Mouse (Mus musculus) urinary bladder, postnatal 25 days (tissue): Measurements from ENCODE around the gene Gtf2a1.
A peak's percentile ranks its signal among the peaks of the same experiment; 100 is the strongest.
"Not testable (repeated sequence)": the region's sequence is repeated elsewhere in the genome, so short reads cannot be mapped to it uniquely, and the experiment has no call there.

Experiments
- DNase-seq: peaks from one replicate; pipeline ENCODE4 v3.0.0; 2022; ENCODE audit warnings: low spot score

Gtf2a1 gene

DNA sequence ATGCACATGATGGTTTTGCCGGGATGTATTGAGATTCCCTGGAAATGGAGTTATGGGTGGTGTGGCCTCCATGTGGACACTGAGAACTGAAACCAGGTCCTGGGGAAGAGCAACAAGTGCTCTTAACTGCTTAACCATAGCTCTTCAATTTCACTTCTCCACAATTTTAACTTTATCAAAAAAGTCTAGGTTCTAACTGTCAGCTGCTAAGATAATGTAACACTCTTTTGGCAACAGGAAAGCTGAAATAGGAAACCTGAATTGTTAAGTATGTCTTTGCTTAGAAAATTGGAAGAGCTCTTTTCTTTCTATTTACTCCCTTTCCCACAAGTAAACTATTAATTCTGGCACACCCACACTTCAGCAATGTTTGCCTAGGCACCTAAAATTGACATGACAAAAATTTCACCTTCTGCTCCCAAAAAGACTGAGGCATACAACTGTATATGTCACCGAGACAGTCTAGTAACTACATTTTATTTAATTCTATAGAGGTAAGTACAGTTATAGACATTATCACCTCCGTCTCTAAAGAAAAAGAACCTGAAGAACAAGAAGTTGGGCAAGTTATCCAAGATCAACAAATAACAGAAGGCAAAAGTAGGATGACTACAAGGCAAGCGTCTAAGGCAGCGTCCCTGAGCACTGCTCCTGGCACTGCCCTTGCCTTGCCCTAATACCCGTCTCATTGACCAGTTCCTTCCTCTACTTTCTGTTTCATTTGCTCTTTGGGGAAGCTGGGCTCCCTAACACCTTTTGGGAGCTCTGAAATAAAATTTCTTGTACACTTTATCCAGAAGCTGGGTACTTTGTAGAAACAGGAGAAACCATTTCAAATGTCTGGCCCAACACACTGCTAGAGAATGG is 8.8 kb downstream of the Gtf2a1 start:
- no peak for DNase-seq

DNA sequence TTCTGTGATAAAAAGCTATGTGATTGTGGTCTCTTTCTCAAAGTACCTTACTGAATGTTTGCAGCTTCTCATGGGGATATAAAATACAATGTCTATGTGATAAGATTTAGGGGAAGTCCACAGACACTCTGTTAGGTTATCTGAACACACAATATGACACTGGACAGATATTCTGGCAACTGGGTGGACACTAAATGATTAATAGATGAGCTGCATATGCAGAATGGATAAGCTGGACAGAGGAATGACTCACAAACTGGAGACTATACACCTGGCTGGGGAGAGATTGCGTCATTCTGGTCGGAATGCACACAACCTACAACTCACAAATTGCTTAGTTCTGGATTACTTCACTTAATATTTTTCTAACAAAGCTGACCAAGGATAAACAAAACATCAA is 10.6 kb downstream of the Gtf2a1 start:
- DNase-seq, result no peak

DNA sequence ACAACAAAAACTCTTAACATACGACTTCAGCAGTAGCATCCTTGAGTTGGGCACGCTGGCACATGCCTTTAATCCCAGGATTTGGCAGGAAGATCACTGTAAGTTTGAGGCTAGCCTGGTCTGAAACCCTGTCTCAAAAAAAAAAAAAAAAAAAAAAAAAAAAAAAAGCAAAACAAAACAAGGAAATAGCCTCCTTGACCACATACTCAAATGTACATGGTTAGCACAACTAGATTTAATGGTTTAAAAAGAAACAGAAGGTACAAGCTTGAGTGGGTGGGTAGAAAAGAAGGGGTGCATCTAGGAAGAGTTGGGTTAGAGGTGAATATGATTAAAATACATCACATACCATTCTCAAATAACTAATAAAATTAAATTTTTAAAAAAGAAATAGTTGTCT is 18.6 kb downstream of the Gtf2a1 start:
- DNase-seq, result no peak

DNA sequence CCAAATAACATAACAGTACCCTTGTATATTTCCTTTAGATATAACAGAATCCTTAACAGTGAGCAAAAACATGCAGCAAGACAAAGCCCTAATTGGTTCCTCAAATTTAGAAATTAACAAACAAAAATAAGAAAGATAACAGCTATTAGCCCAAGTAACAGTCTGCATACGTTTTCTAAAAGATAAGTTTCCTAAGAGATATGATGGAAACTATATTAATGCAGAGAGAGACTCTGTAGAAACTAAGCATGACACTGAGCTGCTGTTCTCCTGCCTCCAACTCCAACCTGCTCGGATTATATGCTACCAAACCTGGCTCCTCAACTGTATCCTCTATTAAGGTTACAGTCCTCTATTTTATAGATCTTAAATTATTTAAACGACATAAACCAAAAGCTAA is 21.0 kb downstream of the Gtf2a1 start:
- DNase-seq, result no peak

DNA sequence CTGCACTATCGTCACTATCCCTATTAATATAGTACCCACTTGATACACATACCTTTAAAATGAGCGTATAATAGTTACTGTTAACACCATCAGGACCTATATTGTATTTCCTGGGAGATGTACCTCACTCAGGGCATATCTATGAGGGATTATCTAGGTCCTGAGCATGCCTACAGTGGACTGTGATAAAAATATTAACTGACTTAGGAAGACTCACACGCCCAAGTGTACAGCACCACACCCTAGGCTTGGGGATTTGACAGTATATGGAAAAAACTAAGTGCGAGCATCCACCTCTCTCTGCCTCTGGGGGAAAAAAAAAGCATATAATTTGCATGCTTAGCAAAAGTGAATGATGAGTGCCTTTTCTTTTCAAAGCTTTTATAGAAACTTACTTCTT is 23.1 kb downstream of the Gtf2a1 start:
- no peak for DNase-seq

DNA sequence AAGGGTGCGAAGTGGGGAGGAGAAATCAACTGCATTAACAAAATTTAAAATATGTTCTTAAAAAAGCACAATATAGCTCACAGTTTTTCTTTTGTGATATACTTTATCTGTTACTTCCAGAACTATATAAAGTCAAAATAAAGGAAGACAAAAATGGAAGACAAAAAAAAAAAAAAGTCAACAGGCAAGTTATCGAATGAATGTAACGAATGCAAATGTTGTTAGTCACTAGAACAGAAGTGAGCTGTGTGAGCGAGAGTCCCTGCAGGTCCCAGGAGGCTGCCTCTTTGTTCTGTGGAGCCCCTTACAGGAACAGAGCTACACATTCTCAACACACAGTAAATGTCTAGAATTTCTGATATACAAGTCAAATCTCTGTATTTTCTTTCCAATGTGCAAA is 32.1 kb downstream of the Gtf2a1 start:
- DNase-seq, result not testable (repeated sequence)

DNA sequence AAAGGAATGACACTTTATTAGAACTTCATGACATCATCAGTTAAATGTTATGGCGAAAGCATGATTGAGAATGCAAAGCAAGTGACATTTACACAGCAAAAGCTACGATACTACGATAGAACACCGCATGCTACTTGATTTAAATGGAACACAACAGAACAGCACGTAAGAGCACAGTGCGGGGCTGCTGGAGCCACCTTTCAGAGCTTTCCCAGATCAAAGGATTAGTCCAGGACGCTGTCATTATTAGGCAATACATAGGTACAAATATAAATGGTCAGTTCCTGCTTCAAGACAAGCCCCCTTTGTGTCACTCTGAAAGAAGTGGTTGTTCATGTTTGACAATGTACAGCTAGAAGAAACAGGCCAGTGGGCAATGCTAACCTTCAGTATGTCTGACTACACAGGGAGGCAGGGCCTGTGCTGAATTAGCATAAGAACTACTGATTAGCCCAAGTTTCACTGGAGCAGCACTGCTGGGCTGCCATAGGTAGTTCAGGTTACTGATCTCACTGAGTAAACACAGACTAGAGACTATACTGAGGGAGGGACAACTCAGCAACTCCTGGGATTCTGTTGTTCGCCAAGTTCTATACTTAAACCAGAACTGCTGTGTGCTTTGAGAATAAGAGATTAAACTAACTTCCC is 32.8 kb downstream of the Gtf2a1 start:
- not testable (repeated sequence) for DNase-seq

DNA sequence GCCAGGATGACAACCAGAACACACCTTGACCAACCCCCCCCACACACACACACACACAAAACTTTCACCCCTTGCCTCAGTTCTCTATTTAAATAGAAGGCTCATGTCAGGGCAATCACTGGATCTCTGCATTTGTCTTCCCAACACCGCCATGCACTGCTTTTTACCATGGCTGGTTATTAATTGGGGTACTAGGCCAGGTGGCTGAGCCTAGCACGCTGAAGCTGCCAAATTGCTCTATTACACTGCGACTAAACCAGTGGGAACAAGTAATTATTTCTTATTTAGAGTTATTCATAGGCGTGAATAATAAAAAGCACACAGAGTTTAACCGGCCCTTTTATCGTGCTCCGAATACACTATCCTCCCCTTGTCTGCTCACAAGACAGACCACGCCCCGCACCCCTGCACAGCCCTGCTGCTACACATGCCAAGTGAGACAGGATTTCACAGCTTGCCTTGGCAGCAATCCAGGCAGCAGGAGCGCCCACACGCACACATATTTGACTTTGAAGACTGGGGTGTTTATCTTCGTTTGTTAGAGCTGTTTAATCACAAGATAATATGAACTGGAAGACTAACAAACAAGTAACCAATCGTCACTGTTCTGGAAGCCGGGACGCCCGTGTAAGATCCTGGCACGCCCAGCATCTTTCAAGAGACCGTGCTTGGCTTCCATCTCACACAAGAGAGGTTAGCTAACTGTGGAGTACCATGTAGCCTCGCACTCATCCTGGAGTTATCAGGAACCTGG is 38.3 kb downstream of the Gtf2a1 start:
- peak; percentile 29 for DNase-seq

DNA sequence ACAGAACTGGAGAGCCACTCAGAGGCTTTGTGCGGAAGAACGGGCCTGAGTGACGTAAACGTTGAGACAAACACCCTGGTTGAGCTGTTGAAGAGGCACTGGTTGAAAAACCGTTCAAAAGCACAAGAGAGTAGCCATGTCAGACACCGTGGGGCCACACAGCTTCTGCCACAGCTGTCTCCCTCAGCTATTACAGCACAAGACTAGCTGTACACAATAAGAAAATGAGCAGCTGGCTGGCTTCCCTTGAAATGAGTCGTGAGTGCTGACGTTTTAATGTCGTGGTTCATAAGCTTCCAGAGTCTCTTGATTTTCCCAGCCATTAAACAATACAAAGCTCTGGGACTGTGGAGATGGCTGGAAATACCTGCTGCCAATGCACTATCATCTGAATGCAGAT is 40.8 kb downstream of the Gtf2a1 start:
- no peak for DNase-seq

DNA sequence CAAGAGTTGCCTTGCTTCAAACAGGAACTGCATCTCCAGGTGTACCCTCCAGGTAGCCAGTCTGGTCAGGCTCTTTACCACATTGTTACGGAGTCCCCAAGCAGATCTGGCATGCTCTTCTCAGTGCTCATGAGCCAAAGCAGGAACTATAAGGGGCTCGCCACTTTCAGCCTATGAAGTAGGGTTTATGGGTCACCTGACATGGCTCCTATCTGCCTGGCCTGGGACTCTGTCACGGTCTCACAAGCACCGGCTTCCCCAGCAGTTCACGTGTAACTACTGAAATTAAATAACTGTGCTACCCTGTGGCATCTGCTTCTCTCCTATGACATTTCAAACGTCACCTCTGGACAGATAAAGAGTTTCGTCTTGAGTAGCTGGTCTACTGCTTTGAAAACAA is 50.1 kb downstream of the Gtf2a1 start:
- DNase-seq, result no peak

DNA sequence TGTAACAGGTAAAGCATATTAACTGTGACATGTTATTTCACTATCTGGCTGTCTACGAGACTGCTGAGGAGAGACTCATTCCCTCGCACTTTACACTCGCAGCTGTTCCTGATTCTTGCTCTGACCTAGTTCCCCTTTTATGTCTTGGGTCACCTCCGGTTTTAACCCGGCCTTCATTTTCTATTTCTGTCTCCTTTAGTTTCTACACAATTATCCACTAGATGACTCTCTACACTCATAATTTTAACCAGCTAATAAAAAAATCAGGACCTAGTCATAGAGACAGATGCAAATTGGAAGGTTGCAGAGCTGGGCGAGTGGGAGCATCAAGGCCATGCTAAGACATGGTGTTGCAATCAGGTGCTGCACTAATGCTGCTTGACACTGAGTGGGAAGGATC is 55.8 kb downstream of the Gtf2a1 start:
- no peak for DNase-seq

DNA sequence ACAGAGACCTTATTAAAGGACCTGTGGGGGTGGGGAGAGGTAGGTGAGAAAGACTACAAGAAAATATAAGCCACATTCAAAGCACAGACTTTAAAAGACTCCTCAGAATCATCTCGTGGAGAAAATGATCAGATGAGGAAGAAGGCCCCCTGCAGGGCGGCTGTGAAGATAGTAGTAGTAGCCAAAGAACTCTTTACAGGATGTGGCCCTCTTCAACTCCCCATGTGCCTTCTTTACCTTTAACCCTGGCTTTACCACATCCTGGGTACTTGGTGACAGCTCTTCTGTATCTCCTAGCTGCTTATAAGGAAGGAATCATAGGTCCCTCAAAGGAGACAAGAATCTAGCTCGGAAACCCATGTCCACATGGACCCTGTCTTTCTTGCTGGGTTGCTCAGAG is 66.7 kb downstream of the Gtf2a1 start:
- DNase-seq, result no peak

DNA sequence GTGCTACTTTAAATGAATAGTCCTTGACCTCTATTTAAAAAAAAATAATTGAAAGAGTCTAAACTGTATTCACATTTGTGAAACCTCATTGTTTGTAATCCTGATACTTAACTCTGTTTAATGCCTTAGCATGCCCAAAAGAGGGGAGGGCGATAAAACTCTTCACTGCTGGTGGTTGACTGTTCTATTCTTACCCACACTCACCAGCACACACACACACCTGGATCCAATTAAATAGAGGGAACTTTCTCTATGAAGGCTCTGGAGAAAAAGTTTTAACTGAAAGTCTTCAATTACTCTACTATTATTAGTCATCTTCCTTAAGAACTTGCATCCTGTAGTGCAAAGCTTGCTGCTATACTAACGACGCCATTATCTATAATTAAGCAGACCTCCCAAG is 72.5 kb downstream of the Gtf2a1 start:
- no peak for DNase-seq

DNA sequence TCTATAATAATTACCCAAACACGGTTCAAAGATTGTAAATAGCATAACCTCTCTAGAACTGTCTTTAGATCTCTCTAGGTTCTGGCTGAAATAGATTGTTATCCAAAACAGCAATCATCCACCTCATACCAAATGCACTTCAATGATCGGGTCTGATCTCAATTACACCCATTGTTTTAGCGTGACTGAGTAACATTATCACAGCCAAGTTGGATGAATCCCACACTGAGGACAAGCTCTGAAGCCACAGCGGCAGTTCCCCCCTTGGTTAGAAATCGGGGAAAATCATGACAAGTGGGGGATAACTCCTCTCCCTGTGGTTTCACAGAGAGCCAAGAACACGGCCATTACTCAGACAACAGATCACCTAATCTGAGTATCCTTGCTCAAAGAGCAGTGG is 76.3 kb downstream of the Gtf2a1 start:
- DNase-seq, result no peak

DNA sequence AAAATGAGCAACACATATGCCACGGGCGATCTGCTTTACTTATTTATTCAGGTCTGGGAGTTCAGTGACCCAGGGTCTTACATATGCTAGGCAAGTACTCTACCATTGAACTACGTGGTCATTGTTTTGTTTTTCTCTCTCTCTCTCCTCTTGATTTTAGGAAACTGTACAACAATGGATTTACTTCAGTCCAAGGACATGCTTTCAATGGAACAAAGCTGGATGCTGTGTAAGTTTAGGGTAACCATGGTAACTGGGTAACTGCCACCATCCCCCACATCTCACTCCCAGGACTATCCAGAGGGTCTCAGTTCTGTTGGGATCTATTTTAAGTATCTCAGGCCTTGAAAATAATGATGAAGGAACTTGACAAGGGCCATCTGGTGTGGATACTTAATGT is 78.5 kb downstream of the Gtf2a1 start:
- no peak for DNase-seq
